Mouse (Mus musculus) heart, embryonic 11.5 days (tissue): Measurements from ENCODE around the gene Gm17087. TPM values are rescaled to one million over a fixed set of nuclear protein-coding genes. Genes with fewer than 3 reads are reported as not detected.

ENCODE experiments used
- ATAC-seq: fragments of 200-750 bp; cut with Nextera tagmentation; replicated peaks from 2 replicates; pipeline ENCODE4 v1.8.0; 2017; ENCODE audit warnings: moderate library complexity; ENCODE audit not compliant: insufficient number of reproducible peaks, low FRiP score, low TSS enrichment
- H3K27ac ChIP-seq: fragments of 300-500 bp; sonication (generic); 2 replicates; pipeline ENCODE4 v1.5.1; 2014; ENCODE audit warnings: mild to moderate bottlenecking, low read depth, low read length
- H3K27me3 ChIP-seq: fragments of 300-500 bp; sonication (generic); 2 replicates; pipeline ENCODE4 v1.6.1; 2014; ENCODE audit warnings: mild to moderate bottlenecking, low read length, mixed read lengths; ENCODE audit not compliant: control insufficient read depth, insufficient read depth
- H3K36me3 ChIP-seq: fragments of 300-500 bp; sonication (generic); 2 replicates; pipeline ENCODE4 v1.6.1; 2014; ENCODE audit warnings: mild to moderate bottlenecking, low read length, moderate library complexity, mixed read lengths; ENCODE audit not compliant: control insufficient read depth, insufficient read depth
- H3K4me1 ChIP-seq: fragments of 300-500 bp; sonication (generic); 2 replicates; pipeline ENCODE4 v1.6.1; 2014; ENCODE audit warnings: low read length; ENCODE audit not compliant: control insufficient read depth, insufficient read depth
- H3K4me2 ChIP-seq: fragments of 300-500 bp; sonication (generic); 2 replicates; pipeline ENCODE4 v1.6.1; 2014; ENCODE audit warnings: mild to moderate bottlenecking, moderate library complexity
- H3K4me3 ChIP-seq: fragments of 300-500 bp; sonication (generic); 2 replicates; pipeline ENCODE4 v1.5.1; 2014; ENCODE audit warnings: low read depth, low read length
- H3K9ac ChIP-seq: fragments of 300-500 bp; sonication (generic); 2 replicates; pipeline ENCODE4 v1.6.1; 2014; ENCODE audit warnings: mild to moderate bottlenecking, low read depth, low read length, moderate library complexity
- H3K9me3 ChIP-seq: fragments of 300-500 bp; sonication (generic); replicated peaks from 2 replicates; pipeline ENCODE4 v1.6.1; 2016; ENCODE audit warnings: low read length; ENCODE audit not compliant: control insufficient read depth
- WGBS: fragments of 180-500 bp; shearing (Covaris S2); extraction: QIAGEN DNeasy Blood & Tissue Kit; methylation state at CpG from one replicate; pipeline ENCODE4 v1.1.7; 2014; ENCODE audit not compliant: insufficient replicate concordance; 5-methylcytosine and 5-hydroxymethylcytosine counted together
- polyA plus RNA-seq: library from polyadenylated mRNA; unstranded; fragments of >200 nt; fragmentation: Nextera tagmentation; extraction: Ambion mirVana; gene quantifications from 2 replicates; pipeline ENCODE4 v1.2.1, GENCODE M21; 2014

Gene Gm17087
- polyA plus RNA-seq, 1 experiment from 2014 or later = not detected

DNA sequence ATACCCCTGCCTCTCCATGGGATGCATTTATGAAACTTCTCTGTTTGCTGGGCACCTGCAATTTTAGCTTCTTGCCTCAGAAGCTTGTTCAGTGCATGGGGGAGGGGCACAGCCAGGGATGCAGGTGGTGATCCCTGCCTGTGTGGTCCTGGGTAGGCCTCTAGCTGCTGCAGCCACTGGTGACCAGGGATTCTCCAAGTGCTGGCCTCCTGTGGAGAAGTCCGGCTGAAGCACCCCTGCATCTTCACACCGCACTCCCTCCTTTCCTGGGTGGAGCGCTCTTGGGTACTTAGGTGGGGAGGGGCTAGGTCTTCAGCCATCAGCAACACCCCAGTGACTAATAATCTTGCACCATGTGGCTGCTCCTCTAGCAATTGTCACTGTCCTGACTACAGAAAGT lies 42.8 kb downstream of the Gm17087 start:
- no peaks in the 10 kb centered on the region for H3K36me3 ChIP-seq
- H3K4me3 ChIP-seq = peak overlapping the region; percentile 56
- H3K27ac ChIP-seq = no peak overlapping the region

GRCm38 (mm10) chr17:8516006-8516405 lies 50.7 kb downstream of the Gm17087 start:
- Histone ChIP-seq H3K4me3 (no peak overlapping the region), H3K27me3 (peaks cover 3% of the 10 kb centered on the region; the same call in 1 of the 2 replicates), H3K4me2 (no peak overlapping the region), H3K36me3 (no peaks in the 10 kb centered on the region), H3K4me1 (no peaks in the 10 kb centered on the region), H3K9me3 (no peaks in the 10 kb centered on the region), H3K27ac (no peak overlapping the region), H3K9ac (no peak overlapping the region)
- no peak for ATAC-seq
- WGBS = 74% methylated on average over 6 of the region's 6 CpGs

More for the DNA sequence above, 42.8 kb downstream of the Gm17087 start:
- H3K9ac ChIP-seq = peak overlapping the region; percentile 61; the same call in 1 of the 2 replicates
- no peaks in the 10 kb centered on the region for H3K9me3 ChIP-seq
- H3K27me3 ChIP-seq = peaks cover 48% of the 10 kb centered on the region
- whole genome bisulfite sequencing = 27% methylated on average over 3 of the region's 3 CpGs
- ATAC-seq = no peak; the same call in 1 of the 2 replicates
- peaks cover 19% of the 10 kb centered on the region for H3K4me1 ChIP-seq
- H3K4me2 ChIP-seq = peak overlapping the region; percentile 90

Other genes starting within 250 kb of the Gm17087 start
- 0.39 TPM in 1 of 2 replicates, not detected in the other for gene Prr18, start 229.5 kb downstream of the Gm17087 start, polyA plus RNA-seq
- gene T2, start 211.0 kb downstream of the Gm17087 start, polyA plus RNA-seq = 0.73 and 0.79 TPM in 2 replicates
- gene T, start 132.5 kb downstream of the Gm17087 start, polyA plus RNA-seq = 0.24 and 0.31 TPM in 2 replicates
- 3.0 and 4.1 TPM in 2 replicates for gene Pde10a, start 41.6 kb downstream of the Gm17087 start, polyA plus RNA-seq